Mouse (Mus musculus) megakaryocyte, embryonic 14.5 days (primary cell): ENCODE results near the gene Ung. TPM values are rescaled to one million over a fixed set of nuclear protein-coding genes. Genes with fewer than 3 reads are reported as not detected.

Source experiments
- H3K27me3 ChIP-seq: replicated peaks from 2 replicates; pipeline ENCODE3; 2012; ENCODE audit warnings: inconsistent platforms
- H3K36me3 ChIP-seq: replicated peaks from 2 replicates; pipeline ENCODE3; 2012; ENCODE audit warnings: low read length, inconsistent platforms, mixed read lengths
- H3K4me1 ChIP-seq: 2 replicates; pipeline ENCODE4 v1.6.1; 2012; ENCODE audit warnings: inconsistent platforms
- H3K4me3 ChIP-seq: replicated peaks from 2 replicates; pipeline ENCODE3; 2012; ENCODE audit warnings: moderate library complexity, mild to moderate bottlenecking, inconsistent platforms
- H3K9me3 ChIP-seq: 2 replicates; pipeline ENCODE4 v1.6.1; 2012; ENCODE audit warnings: inconsistent platforms
- FLI1 ChIP-seq: IDR thresholded peaks from 2 replicates; pipeline ENCODE4 v1.6.1; 2012; ENCODE audit warnings: low read length, inconsistent platforms, mixed read lengths
- GATA1 ChIP-seq: IDR thresholded peaks from 3 replicates; pipeline ENCODE4 v1.6.1; 2012; ENCODE audit warnings: mixed read lengths, low read length, inconsistent platforms, borderline replicate concordance
- polyA plus RNA-seq: library from polyadenylated mRNA; stranded (reverse); fragments of >175 nt; gene quantifications from 2 replicates; pipeline ENCODE4 v1.2.3, GENCODE M21; 2012; ENCODE audit warnings: low replicate concordance; ENCODE audit not compliant: insufficient read depth

Gene Ung
- polyA plus RNA-seq, 1 experiment, result 10.8 TPM

GRCm38 (mm10) chr5:114130698-114131520, 723 bp downstream of the Ung start:
- TF ChIP-seq GATA1 (no peak), FLI1 (no peak)
- Histone ChIP-seq H3K4me1 (peaks cover 81% of the 10 kb centered on the region), H3K9me3 (no peaks in the 10 kb centered on the region), H3K4me3 (peak overlapping the region; percentile 95), H3K36me3 (peaks cover 16% of the 10 kb centered on the region), H3K27me3 (peaks cover 2% of the 10 kb centered on the region)

- peaks cover 21% of the 10 kb centered on the region for H3K36me3 ChIP-seq
- no peak for TF ChIP-seq GATA1
- no peak for TF ChIP-seq FLI1
- H3K4me3 ChIP-seq, result peak overlapping the region; percentile 95
- no peaks in the 10 kb centered on the region for H3K9me3 ChIP-seq
- peaks cover 2% of the 10 kb centered on the region for H3K27me3 ChIP-seq
- peaks cover 78% of the 10 kb centered on the region for H3K4me1 ChIP-seq
Observed at GRCm38 (mm10) chr5:114131521-114131840, 1.3 kb downstream of the Ung start.

- Histone ChIP-seq H3K4me1 (peaks cover 66% of the 10 kb centered on the region), H3K36me3 (peaks cover 33% of the 10 kb centered on the region), H3K9me3 (no peaks in the 10 kb centered on the region), H3K27me3 (peaks cover 2% of the 10 kb centered on the region), H3K4me3 (no peak overlapping the region)
- no peak for TF ChIP-seq GATA1
- no peak for TF ChIP-seq FLI1
Observed at GRCm38 (mm10) chr5:114132841-114133240, 2.7 kb downstream of the Ung start.

- H3K36me3 ChIP-seq, result peaks cover 44% of the 10 kb centered on the region
- H3K4me1 ChIP-seq, result peaks cover 62% of the 10 kb centered on the region
- TF ChIP-seq FLI1, result no peak
- TF ChIP-seq GATA1, result no peak
- H3K9me3 ChIP-seq, result no peaks in the 10 kb centered on the region
- no peak overlapping the region for H3K4me3 ChIP-seq
- H3K27me3 ChIP-seq, result peaks cover 2% of the 10 kb centered on the region
Observed at GRCm38 (mm10) chr5:114134091-114134534, 3.9 kb downstream of the Ung start.

GRCm38 (mm10) chr5:114135516-114135915, 5.3 kb downstream of the Ung start:
- TF ChIP-seq FLI1, result no peak
- no peak for TF ChIP-seq GATA1
- Histone ChIP-seq H3K27me3 (peaks cover 2% of the 10 kb centered on the region), H3K36me3 (peaks cover 48% of the 10 kb centered on the region), H3K4me1 (peaks cover 52% of the 10 kb centered on the region), H3K9me3 (no peaks in the 10 kb centered on the region), H3K4me3 (peak overlapping the region; percentile 70)

- Histone ChIP-seq H3K9me3 (no peaks in the 10 kb centered on the region), H3K27me3 (peaks cover 2% of the 10 kb centered on the region), H3K36me3 (peaks cover 48% of the 10 kb centered on the region), H3K4me3 (no peak overlapping the region), H3K4me1 (peaks cover 31% of the 10 kb centered on the region)
- TF ChIP-seq FLI1 (no peak), GATA1 (no peak)
Observed at GRCm38 (mm10) chr5:114137481-114138276, 7.5 kb downstream of the Ung start.

- peaks cover 46% of the 10 kb centered on the region for H3K36me3 ChIP-seq
- H3K4me1 ChIP-seq, result peaks cover 26% of the 10 kb centered on the region
- H3K27me3 ChIP-seq, result peaks cover 8% of the 10 kb centered on the region
- no peak for TF ChIP-seq FLI1
- no peak for TF ChIP-seq GATA1
- no peaks in the 10 kb centered on the region for H3K9me3 ChIP-seq
- H3K4me3 ChIP-seq, result no peak overlapping the region
Observed at GRCm38 (mm10) chr5:114138277-114139164, 8.3 kb downstream of the Ung start.

GRCm38 (mm10) chr5:114139175-114139574, 9.0 kb downstream of the Ung start:
- no peak overlapping the region for H3K4me3 ChIP-seq
- H3K4me1 ChIP-seq, result peaks cover 19% of the 10 kb centered on the region
- no peaks in the 10 kb centered on the region for H3K9me3 ChIP-seq
- H3K27me3 ChIP-seq, result peaks cover 9% of the 10 kb centered on the region
- H3K36me3 ChIP-seq, result peaks cover 45% of the 10 kb centered on the region
- TF ChIP-seq GATA1 (no peak), FLI1 (no peak)

- no peak for TF ChIP-seq GATA1
- no peak for TF ChIP-seq FLI1
- Histone ChIP-seq H3K4me3 (no peak within 1 kb of the TSS), H3K36me3 (no peaks in the 10 kb centered on the region), H3K27me3 (peaks cover 51% of the 10 kb centered on the region), H3K9me3 (peaks cover 12% of the 10 kb centered on the region), H3K4me1 (no peaks in the 10 kb centered on the region; the same call in 1 of the 2 replicates)
Observed at GRCm38 (mm10) chr5:114146028-114146888, 16.1 kb downstream of the Ung start, which contains the start of gene Acacb. Gene Acacb (plus strand): TSS chr5:114146535.
